Mouse (Mus musculus): ENCODE measurements around the gene Kptn.

DNA sequence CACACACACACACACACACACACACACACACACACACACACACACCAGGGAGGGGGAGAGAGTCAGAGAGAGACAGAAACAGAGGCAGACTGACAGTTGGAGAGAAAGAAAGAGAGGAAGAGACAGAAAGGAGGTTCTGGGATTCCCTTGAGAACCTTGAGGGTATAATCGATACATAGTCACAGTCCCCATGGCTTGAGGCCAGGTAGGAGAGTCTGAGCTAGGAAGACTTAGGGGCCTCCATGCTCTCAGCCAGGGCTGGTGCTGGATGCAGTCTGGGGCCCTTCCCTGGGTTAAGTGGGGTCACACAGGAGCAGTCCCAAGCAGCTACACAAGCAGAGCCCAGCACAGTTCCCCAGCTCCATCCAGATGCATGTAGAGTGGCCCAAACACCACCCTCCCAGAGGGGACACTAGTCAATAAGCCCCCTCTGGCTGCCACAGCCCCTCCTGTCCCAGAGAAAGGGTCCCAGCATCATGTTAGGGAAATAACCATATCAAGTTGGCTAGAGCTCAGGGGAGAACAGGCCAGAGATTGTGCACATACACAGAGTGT is 53.0 kb downstream of the Kptn start:
- TF ChIP-seq CTCF (IDR thresholded peaks at IDR 0.05; ENCODE audit: extremely low read depth, insufficient read depth, insufficient read length, insufficient replicate concordance): no peak
- TF ChIP-seq POLR2A (IDR thresholded peaks at IDR 0.05; ENCODE audit: low read depth, low read length): no peak

Measured in spleen, adult 2 months (tissue).